Comparison of ENCODE assay signal across 10 mouse cellular contexts in genomic region chr12:9251772-9252171, GRCm38 (mm10).
DNase-seq lines count a peak whose midpoint lies in the region; ATAC-seq and TF ChIP-seq lines count a peak whose summit lies in the region.
"Had no signal": no experiment of that assay in that cellular context is flagged by ENCODE, and none has a peak within 500 bp of the region (broad histone marks: within the 10 kb centered on the region; RNA-seq: fewer than 3 reads in every experiment).

No protein-coding gene starts in this region.

- H3K4me3 ChIP-seq in MEL (ENCODE audit: control insufficient read depth in 1 of 2, insufficient read depth in 1 of 2, low read depth in 2 of 2, low read length in 2 of 2), result no peak overlapping the region
- H3K4me3 ChIP-seq in neural tube, embryonic 11.5 days (ENCODE audit: low read depth, low read length), result no peak overlapping the region
- H3K4me3 ChIP-seq: embryonic facial prominence, embryonic 12.5 days; limb, embryonic 15.5 days had no signal

- WGBS in neural tube, embryonic 11.5 days, result 33% methylated on average over 5 of the region's 5 CpGs

- no peaks in the 10 kb centered on the region for H3K27me3 ChIP-seq in MEL (ENCODE audit: control insufficient read depth in 1 of 2, insufficient read depth in 2 of 2, low read length in 2 of 2)
- no peaks in the 10 kb centered on the region for H3K27me3 ChIP-seq in neural tube, embryonic 11.5 days (ENCODE audit: control insufficient read depth, insufficient read depth, low read length)
- H3K27me3 ChIP-seq: embryonic facial prominence, embryonic 12.5 days had no signal

- TF ChIP-seq CTCF in MEL (IDR thresholded peaks at IDR 0.05 in 2 of 3, conservative IDR thresholded peaks at IDR 0.05 in 1 of 3; ENCODE audit: control insufficient read depth in 1 of 3, insufficient read depth in 1 of 3, low read depth in 2 of 3, low read length in 3 of 3, poor library complexity in 1 of 3, severe bottlenecking in 1 of 3), result peak; percentile 30 to 51 (median 35); a peak in 5 of 6 replicates

- peak; percentile 62 for DNase-seq in layer of hippocampus, adult 11-12 months (ENCODE audit: low spot score)
- no peak for DNase-seq in layer of hippocampus, adult 9-10 months (ENCODE audit: low spot score)
- peak; percentile 10 for DNase-seq in MEL (ENCODE audit: low read depth, low spot score)
- peak; percentile 29 for DNase-seq in cerebellum, adult 8-10 months
- peak; percentile 34 to 47 for DNase-seq in frontal cortex, postnatal 25 days (ENCODE audit: low spot score in 2 of 2)
- DNase-seq in left cerebral cortex, adult 11 months (ENCODE audit: low spot score), result peak; percentile 29
- DNase-seq in neural tube, embryonic 11.5 days (ENCODE audit: low spot score), result peak; percentile 53
- no peak for DNase-seq in natural killer cell, adult 2 months (ENCODE audit: low spot score in 2 of 2)

- no peaks in the 10 kb centered on the region for H3K36me3 ChIP-seq in MEL (ENCODE audit: control insufficient read depth in 1 of 2, insufficient read depth in 2 of 2, low read length in 2 of 2)
- H3K36me3 ChIP-seq in neural tube, embryonic 11.5 days (ENCODE audit: control insufficient read depth, insufficient read depth, low read length), result no peaks in the 10 kb centered on the region
- H3K36me3 ChIP-seq: embryonic facial prominence, embryonic 12.5 days; limb, embryonic 15.5 days had no signal

- no peaks in the 10 kb centered on the region for H3K4me1 ChIP-seq in MEL (ENCODE audit: control insufficient read depth in 1 of 2, insufficient read depth in 2 of 2, low read length in 2 of 2)
- H3K4me1 ChIP-seq in neural tube, embryonic 11.5 days (ENCODE audit: control insufficient read depth, insufficient read depth, low read length), result no peaks in the 10 kb centered on the region

- ATAC-seq in neural tube, embryonic 11.5 days (ENCODE audit: insufficient read depth, low FRiP score, low TSS enrichment), result peak; percentile 65; the same call in 1 of the 2 replicates

- H3K79me2 ChIP-seq in MEL (ENCODE audit: control insufficient read depth, insufficient read depth, low read length, poor library complexity), result no peaks in the 10 kb centered on the region

- TF ChIP-seq EP300 in MEL (IDR thresholded peaks at IDR 0.05; ENCODE audit: low read depth in 1 of 2, low read length in 2 of 2), result no peak

- H3K4me2 ChIP-seq in neural tube, embryonic 11.5 days (ENCODE audit: low read depth), result no peak overlapping the region
- H3K4me2 ChIP-seq: embryonic facial prominence, embryonic 12.5 days; limb, embryonic 15.5 days had no signal

- H3K27ac ChIP-seq in MEL (ENCODE audit: control insufficient read depth, low read depth, low read length), result no peak overlapping the region
- H3K27ac ChIP-seq in neural tube, embryonic 11.5 days (ENCODE audit: low read depth, low read length), result no peak overlapping the region
- H3K27ac ChIP-seq: embryonic facial prominence, embryonic 12.5 days; limb, embryonic 15.5 days had no signal

- no peak overlapping the region for H3K9ac ChIP-seq in MEL (ENCODE audit: control insufficient read depth, low read depth, low read length, poor library complexity, severe bottlenecking)
- H3K9ac ChIP-seq in neural tube, embryonic 11.5 days (ENCODE audit: low read length), result no peak overlapping the region
- H3K9ac ChIP-seq: embryonic facial prominence, embryonic 12.5 days; limb, embryonic 15.5 days had no signal

- TF ChIP-seq POLR2A in MEL (IDR thresholded peaks at IDR 0.05; ENCODE audit: control insufficient read depth in 1 of 2, insufficient read depth in 1 of 2, low read depth in 1 of 2, low read length in 2 of 2, poor library complexity in 1 of 2), result no peak

- no peaks in the 10 kb centered on the region for H3K9me3 ChIP-seq in MEL (replicated peaks; ENCODE audit: insufficient read depth, low read length)
- no peaks in the 10 kb centered on the region for H3K9me3 ChIP-seq in neural tube, embryonic 11.5 days (ENCODE audit: control insufficient read depth, low read length)
- H3K9me3 ChIP-seq: embryonic facial prominence, embryonic 12.5 days; limb, embryonic 15.5 days had no signal

- TF ChIP-seq RAD21 in MEL (IDR thresholded peaks at IDR 0.05; ENCODE audit: low read depth, low read length), result peak; percentile 17

TF ChIP-seq in MEL, 35 proteins besides CTCF, POLR2A, EP300 and RAD21:
- TF ChIP-seq JUND (IDR thresholded peaks at IDR 0.05; ENCODE audit: low read depth, low read length) (no peak), POLR2AphosphoS5 (IDR thresholded peaks at IDR 0.05; ENCODE audit: borderline replicate concordance, low read depth, low read length) (no peak), SMC3 (IDR thresholded peaks at IDR 0.05; ENCODE audit: low read depth, low read length) (peak; percentile 30), CHD1 (IDR thresholded peaks at IDR 0.05; ENCODE audit: low read depth, low read length) (no peak)

Comparison
In these comparisons a context has a peak if more than half of its experiments do, and no peak if none do; other contexts are left out.
1. DNase-seq: peak in layer of hippocampus, adult 11-12 months (single experiment), MEL (single experiment), cerebellum, adult 8-10 months (single experiment), frontal cortex, postnatal 25 days (2 of 2), left cerebral cortex, adult 11 months (single experiment) and neural tube, embryonic 11.5 days (single experiment); none in layer of hippocampus, adult 9-10 months (single experiment) and natural killer cell, adult 2 months (0 of 2).